Mouse (Mus musculus) lung, postnatal 0 days (tissue): ENCODE measurements at regions not wholly inside any gene's neighbourhood (a gene's known extent, or its start where the extent isn't known, plus 50 kb on each side); places are given as distances from the start of the nearest gene placed in this dataset.

Experiments used
- CTCF ChIP-seq: IDR thresholded peaks from 2 replicates; pipeline ENCODE4 v1.5.1; 2016; ENCODE audit warnings: antibody characterized with exemption, mild to moderate bottlenecking
- EP300 ChIP-seq: IDR thresholded peaks from 2 replicates; pipeline ENCODE4 v1.6.1; 2016; ENCODE audit warnings: antibody characterized with exemption, mild to moderate bottlenecking, control low read depth

DNA sequence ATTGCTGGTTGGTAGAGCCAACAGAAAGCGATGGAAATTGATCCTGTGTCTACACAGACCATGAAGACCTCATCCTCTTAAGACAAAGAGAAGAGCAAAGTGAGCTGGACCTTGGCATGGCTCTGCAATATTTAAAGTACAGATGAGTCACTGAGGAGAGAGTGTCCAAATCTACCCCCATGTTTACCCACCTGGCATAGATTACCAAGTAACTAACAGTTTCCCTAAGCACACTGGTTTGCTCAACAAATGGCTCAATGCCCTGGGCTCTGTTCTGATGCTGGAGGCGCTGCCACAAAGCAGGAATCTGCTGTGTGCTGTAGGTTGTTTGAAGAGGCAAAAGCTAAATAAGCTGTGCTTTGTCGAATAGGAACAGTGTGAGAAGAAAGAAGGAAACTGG lies 345.0 kb upstream of the Gm10131 start:
- TF ChIP-seq CTCF, result no peak
- TF ChIP-seq EP300, result no peak
